Mouse (Mus musculus): ENCODE results near the gene Clec4a3.
"Not testable (repeated sequence)": the region's sequence is repeated elsewhere in the genome, so short reads cannot be mapped to it uniquely, and the experiment has no call there.

Clec4a3 gene

GRCm38 (mm10) chr6:122952401-122952800, at the start of gene Clec4a3:
Clec4a3 (plus strand) TSS chr6:122952515.
- in situ Hi-C loops (cut with MboI; ENCODE audit: unreplicated experiment in 2 of 2), result no loop called here

GRCm38 (mm10) chr6:122919922-122920321, 32.4 kb upstream of the Clec4a3 start:
- in situ Hi-C loops (cut with MboI; ENCODE audit: unreplicated experiment in 2 of 2), result no loop called here

GRCm38 (mm10) chr6:122921451-122921850, 30.9 kb upstream of the Clec4a3 start, which contains the start of gene Clec4a1:
Clec4a1 (plus strand) TSS chr6:122921848.
- in situ Hi-C loops (cut with MboI; ENCODE audit: unreplicated experiment in 2 of 2), result no loop called here

- in situ Hi-C loops (cut with MboI; ENCODE audit: unreplicated experiment in 2 of 2), result no loop called here
Observed at GRCm38 (mm10) chr6:122934845-122935244, 17.5 kb upstream of the Clec4a3 start.

DNA sequence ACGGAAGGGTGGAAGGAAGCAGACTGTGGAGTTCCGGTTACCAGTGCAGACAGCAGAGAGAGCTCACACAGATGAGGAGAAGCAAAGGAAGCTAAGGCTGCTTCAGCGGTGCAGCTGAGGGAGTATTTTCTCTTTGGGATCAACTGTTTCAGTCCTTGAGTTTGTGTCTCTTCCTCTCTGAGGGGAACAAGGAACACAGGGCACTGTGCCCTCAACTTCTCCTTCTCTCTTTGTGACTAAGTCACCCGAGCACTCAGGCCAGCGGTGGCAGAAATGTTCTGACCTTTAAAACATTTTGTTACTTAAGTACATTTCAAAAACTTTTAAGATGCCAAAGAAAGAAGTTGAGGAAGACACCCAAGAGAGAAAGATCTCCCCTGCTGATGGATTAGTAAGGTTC, 12.7 kb upstream of the Clec4a3 start:
- in situ Hi-C loops (cut with MboI; ENCODE audit: unreplicated experiment in 2 of 2), result no loop called here

DNA sequence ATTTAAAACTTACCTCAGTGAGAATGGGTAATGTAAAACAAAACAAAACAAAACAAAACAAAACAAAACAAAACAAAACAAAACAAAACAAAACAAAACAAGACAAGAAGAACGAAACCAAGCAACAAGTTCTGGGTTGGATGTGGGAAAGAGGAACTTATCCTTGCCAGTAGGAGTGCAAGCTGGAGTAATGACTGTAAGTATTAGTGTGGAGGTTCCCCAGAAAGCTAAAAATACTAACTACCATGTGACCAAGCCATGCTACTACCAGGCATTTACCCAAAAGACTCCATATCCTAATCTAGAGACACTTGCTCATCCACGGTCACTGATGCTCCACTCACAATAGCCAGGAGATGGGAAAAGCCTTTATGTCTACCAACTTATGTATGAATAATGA, 5.6 kb upstream of the Clec4a3 start:
- in situ Hi-C loops (cut with MboI; ENCODE audit: unreplicated experiment in 2 of 2), result no loop called here

DNA sequence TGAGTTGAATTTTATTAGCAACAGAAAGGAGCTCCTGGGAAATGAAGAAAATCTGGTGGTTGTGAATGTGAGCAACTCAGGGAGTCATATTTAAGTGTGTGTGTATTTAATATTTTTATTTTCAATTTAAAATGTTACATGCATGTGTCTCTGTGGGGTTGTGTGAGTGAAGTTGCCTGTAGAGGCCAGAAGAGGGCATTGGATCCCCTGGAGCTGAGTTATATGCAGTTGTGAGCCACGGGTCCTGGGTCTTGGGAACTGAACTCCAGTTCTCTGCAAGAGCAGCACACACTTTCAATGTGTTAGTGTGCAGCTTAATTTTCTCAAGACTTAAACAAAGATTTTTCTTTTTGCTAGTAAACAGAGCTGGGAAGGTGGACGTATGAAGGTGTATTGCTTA, 12.2 kb downstream of the Clec4a3 start:
- in situ Hi-C loops (cut with MboI; ENCODE audit: unreplicated experiment in 2 of 2), result no loop called here

DNA sequence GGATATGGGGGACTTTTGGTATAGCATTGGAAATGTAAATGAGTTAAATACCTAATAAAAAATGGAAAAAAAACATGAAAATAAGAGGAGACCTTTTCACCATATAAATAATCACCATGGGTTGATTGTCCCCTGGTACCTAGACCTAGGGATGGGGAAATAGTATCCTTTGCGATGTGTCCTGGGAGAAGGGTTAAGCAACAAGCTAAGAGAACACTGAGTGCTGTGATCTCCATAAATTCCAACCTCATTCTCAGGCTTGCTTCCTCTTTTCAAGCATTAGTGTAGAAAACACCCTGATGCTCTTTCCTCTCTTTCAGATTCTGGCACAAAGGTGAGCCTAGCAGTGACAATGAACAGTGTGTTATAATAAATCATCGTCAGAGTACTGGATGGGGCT, 16.7 kb downstream of the Clec4a3 start:
- in situ Hi-C loops (cut with MboI; ENCODE audit: unreplicated experiment in 2 of 2), result no loop called here

- in situ Hi-C loops (cut with MboI; ENCODE audit: unreplicated experiment in 2 of 2), result no loop called here
Observed at GRCm38 (mm10) chr6:122989876-122990437, 37.6 kb downstream of the Clec4a3 start, which contains the start of gene Clec4a4. Clec4a4 (plus strand) TSS chr6:122990367.

DNA sequence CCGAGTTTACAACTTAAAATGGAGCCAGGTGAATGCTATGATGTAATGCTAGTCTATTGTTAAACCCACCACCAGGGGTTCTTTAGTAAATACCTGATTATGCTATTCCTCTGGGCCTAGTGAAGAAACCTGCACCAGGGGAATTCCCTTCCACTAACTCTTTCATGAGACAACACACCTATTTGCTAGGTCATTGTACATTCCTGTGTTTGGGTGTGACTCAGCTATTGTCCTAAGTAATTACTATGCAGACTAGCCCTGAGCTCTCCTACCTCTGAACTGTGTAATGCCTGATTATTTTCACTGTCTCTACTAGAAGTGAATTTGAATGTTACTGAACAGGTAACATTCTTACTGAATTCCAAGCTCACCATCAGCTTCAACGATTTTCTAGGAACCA, 52.4 kb downstream of the Clec4a3 start:
- in situ Hi-C loops (cut with MboI; ENCODE audit: unreplicated experiment in 2 of 2), result not testable (repeated sequence)

DNA sequence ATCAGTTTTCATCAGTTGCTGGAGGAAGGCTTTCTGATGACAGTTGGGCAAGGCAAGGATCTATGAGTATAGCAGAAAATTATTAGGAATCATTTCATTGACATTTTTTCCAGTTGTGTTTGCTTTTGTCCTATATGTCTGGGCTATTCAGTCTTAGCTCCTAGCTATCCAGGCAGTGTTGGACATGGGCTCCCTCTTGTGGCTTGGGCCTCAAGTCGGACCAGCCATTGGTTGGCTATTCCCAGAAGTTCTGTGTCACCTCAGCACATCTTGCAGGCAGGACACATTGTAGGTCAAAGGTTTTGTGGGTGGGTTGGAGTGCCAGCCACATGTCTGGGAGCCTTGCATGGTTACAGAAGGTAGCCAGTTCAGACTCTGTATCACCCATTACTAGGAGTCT, 53.3 kb downstream of the Clec4a3 start:
- in situ Hi-C loops (cut with MboI; ENCODE audit: unreplicated experiment in 2 of 2), result no loop called here
